Mouse (Mus musculus): ENCODE measurements around the gene Tmem30b.

DNA sequence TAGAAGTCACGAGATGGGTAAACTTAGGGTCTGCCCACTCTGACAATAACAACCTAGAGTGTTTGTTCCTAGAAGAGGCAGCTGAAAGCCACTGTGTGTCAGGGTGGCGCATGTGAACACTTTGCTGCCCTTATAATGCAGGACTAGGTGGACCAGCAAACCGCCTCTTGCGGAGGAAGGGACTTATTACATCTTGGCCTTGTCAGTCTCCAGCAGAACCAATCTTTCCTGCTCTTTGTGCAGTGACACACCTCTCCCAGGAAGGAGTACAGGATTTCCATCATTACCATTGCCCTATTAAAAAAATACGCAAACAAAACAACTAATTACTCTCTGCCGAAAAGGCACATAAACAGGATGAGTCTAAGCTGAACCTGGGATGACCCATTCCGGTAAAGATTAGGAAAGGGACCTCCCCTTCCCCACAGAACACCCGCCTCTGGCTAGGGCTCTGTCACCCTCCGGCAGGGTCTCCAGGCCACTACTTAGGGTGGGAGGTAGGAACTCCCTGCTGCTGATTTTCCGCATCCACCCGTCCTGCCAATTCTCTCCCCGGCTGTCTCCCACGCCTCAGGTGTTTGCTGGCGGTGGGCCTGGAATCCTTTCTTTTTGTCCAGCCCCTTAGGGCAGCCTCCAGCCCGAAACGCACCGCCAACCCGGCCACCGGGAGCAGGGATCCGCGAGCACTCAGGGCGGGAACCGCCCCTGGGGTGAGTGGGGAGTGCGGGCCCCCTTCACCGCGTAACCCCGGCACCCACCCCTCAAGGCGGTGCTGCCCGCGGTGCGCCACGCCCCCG is 37.8 kb upstream of the Tmem30b start:
- TF ChIP-seq POLR2A (IDR thresholded peaks at IDR 0.05; ENCODE audit: low read depth, low read length) (no peak), CTCF (IDR thresholded peaks at IDR 0.05; ENCODE audit: borderline replicate concordance, insufficient read depth, low read length) (no peak)
